Mouse (Mus musculus): ENCODE data around the gene Dock2.
"Not testable (repeated sequence)": the region's sequence is repeated elsewhere in the genome, so short reads cannot be mapped to it uniquely, and the experiment has no call there.

Dock2 gene

GRCm38 (mm10) chr11:34290708-34291107, 493.0 kb downstream of the Dock2 start:
- DNase-seq (ENCODE audit: low read depth), result no peak

DNA sequence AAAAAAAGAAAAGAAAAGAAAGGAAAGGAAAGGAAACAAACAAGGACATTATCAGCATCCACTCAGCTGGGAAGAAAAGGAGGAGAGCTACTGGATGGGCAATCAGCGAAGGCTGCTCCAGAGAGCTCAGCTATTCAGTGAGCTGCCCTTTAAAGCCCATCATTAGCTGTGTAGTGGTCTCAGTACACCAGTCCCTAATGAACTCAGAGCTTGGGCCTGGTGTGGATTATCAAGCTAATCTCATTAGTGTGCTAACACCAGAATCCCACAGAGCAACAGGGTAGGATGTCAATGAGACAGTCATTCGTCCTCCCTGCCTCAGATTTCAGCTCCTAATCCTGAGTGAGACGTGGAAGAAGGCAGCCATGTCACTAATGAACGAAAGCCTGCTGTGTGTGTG, 493.4 kb downstream of the Dock2 start:
- DNase-seq (ENCODE audit: low read depth), result no peak

GRCm38 (mm10) chr11:34284124-34284808, 499.4 kb downstream of the Dock2 start:
- no peak for DNase-seq (ENCODE audit: low read depth)

DNA sequence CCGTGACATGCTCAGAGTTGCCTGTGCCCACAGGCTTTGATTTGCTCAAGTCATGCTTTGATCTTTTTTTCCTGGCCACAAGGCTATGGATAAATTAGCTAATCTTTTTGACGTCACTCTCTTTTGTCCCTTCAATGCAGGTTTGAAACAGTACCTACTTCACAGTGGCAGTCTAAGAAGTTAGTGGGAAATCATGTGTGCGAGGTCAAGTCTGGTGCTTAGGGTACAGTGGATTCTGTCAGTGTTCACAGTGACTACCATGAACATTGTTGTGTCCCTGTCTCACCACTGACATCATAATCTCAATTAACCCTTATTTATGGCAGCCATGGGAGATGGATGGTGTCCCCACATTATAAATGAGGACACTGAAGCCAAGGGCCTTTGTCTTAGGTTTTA, 506.6 kb downstream of the Dock2 start:
- DNase-seq (ENCODE audit: low read depth), result no peak

DNA sequence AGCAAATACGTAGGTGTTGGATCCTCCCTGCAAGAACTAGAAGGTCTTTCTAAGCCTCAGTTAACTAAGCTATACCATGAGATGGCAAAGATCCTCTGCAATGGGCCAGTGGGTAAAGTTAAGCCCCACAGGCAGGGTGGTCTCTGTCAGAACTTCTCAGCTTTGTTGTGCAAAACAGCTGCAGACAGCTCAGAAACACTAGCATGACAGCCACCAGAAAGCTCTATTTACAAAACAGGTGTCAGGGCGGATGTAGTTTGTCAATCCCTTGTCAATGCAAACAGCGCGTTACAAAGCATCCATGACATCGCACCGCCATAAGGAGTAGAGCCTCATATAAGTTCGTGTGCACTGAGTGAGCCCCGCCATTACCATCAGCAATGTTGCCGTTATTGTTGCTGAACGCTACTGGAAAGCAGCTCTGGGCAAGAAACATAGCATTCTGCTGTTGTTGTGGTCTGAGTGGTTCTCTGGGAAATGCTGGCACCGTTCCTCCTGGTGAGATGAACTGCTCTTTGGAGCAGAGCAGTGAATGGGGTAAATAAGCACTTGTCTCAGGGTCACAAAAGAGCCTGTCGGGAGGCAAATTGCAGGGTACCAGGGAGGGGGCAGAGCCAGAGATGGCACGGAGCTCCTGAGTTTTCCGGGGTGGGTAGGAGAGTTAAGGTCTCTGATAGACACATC, 507.2 kb downstream of the Dock2 start:
- no peak for DNase-seq (ENCODE audit: low read depth)

- DNase-seq (ENCODE audit: low read depth), result peak; percentile 27
These were observed 507.8 kb downstream of the Dock2 start for GRCm38 (mm10) chr11:34275941-34276340.

DNA sequence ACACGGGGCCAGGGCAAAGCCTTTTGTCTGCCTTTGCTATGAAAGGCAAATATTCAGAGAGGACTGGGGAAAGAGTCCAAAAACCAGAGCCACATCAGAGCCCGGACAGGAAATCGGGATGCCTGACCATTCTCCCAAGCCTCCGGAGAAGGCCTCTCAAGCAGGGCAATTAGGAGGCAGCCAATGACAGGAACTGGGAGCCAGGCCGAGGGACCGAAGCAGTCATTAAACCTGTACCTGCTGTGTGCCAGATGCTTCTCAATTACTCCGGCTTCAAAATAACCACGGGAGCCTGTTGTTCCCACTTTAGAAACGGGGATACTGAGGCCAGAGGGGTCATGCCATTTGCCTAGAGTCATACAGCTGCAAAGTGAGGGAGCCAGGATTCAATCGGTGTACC, 511.7 kb downstream of the Dock2 start:
- no peak for DNase-seq (ENCODE audit: low read depth)

DNA sequence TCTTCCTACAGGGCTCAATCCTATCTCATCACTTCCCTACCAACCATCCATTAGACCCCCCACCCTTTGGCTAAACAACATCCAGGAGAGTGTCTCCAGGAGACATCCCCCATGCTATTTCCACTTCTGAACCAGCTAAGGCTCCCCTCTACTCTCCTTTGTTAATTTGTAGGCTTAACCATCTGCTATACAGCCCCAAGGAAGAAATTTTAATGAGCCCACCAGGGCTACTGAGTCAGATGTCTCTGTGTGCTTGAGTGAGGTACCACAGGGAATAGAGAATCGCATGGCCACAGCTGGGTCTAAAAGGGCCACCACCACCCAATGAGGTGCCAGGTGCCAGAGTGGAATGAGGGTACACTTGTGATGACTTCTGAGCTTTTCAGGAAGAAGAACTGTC, 519.6 kb downstream of the Dock2 start:
- DNase-seq (ENCODE audit: low read depth), result no peak

DNA sequence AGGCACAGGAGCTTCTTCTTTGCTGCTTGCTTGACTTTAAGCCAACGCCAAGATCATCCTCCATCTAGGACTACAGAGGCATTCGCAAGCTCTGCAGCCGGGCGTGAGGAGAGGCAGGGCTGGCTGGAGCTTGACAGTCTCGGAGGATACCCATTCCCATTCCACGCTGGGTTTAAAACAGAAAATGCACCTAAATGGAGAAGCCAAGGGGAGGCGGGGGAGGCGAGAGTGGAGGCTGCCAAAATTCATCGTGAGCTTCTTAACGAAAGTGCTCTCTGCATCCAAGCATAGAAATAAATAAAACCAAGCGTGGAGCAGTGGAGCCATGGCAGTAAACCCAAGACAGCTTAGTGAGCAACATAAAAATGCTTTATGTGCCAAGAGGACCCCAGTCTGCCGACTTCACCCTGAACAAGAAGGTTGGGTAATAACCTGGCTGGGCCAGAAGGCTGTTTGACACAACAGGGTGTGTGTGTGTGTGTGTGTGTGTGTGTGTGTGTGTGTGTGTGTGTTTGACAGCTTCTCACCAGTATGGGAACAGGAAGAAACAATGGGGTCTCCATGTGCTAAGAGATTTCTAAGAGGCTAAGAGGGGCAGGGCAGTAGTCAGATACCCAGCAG, 524.7 kb downstream of the Dock2 start:
- no peak for DNase-seq (ENCODE audit: low read depth)

DNA sequence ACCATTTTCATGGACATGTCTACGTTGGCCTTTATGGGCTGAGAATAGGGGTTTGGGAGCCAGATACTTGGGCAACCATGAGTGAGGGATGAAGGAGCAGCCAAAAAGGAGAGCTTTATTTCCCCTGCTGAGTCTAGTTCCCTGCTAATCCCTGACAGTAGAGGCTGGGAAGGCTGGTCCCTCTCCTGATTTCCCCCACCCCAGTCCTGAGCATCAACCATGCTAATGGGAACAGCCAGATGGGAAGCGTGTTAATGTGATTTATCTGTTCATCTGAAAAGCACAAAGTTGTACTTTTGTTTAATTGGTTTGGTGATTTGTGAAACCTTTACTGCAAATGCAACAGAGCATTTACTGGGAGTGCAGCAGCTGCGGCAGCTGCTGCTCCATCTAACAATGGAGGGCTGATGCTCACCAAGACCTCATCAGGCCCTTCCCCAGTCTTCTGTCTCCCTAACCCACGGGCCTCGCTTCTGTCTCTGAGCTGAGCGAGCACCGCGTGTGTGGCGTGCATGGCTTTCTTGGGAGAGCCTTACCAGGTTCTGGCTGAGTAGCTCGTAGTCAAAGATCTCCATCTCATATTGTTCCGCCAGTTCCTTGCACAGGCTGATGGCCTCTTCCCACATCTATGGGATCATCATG, 526.0 kb downstream of the Dock2 start:
- DNase-seq (ENCODE audit: low read depth), result no peak

- DNase-seq (ENCODE audit: low read depth), result no peak
These were observed 540.7 kb downstream of the Dock2 start for GRCm38 (mm10) chr11:34242979-34243378.

- no peak for DNase-seq (ENCODE audit: low read depth)
These were observed 543.4 kb downstream of the Dock2 start for GRCm38 (mm10) chr11:34240252-34240651.

DNA sequence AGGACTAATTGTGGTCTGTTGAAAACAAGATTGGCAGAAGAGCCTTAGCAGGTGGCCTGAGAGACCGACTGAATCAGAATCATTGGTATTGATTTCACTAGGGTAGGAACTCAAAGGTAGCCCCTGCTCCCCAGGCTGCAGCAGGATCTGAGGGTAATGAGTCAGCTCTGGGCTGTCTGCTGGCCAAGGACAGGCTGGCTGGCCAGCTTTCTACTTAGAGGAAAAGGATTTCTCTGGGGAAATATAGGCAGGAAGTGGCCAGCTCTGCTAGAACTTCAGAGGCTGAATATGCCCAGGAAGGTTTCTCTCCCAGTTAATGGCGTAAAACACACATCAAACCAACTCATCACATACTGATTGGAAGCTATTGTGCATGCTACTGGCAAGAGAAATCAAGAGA, 544.0 kb downstream of the Dock2 start:
- no peak for DNase-seq (ENCODE audit: low read depth)

GRCm38 (mm10) chr11:34236885-34237284, 546.8 kb downstream of the Dock2 start:
- no peak for DNase-seq (ENCODE audit: low read depth)

GRCm38 (mm10) chr11:34236091-34236759, 547.5 kb downstream of the Dock2 start:
- peak; percentile 69 for DNase-seq (ENCODE audit: low read depth)

GRCm38 (mm10) chr11:34228758-34229364, 554.8 kb downstream of the Dock2 start:
- peak; percentile 68 for DNase-seq (ENCODE audit: low read depth)

GRCm38 (mm10) chr11:34227180-34227579, 556.5 kb downstream of the Dock2 start:
- DNase-seq (ENCODE audit: low read depth), result peak; percentile 45

DNA sequence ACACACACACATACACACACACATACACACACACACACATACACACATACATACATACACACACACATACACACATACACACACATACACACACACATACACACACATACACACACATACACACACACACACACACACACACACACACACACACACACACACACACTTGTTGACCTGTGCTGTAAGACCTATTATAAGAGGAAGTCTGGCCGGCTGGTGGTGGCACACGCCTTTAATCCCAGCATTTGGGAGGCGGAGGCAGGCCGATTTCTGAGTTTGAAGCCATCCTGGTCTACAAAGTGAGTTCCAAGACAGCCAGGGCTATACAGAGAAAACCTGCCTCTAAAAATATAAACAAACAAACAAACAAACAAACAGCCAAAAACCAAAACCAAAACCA, 563.1 kb downstream of the Dock2 start:
- DNase-seq (ENCODE audit: low read depth), result not testable (repeated sequence)

DNA sequence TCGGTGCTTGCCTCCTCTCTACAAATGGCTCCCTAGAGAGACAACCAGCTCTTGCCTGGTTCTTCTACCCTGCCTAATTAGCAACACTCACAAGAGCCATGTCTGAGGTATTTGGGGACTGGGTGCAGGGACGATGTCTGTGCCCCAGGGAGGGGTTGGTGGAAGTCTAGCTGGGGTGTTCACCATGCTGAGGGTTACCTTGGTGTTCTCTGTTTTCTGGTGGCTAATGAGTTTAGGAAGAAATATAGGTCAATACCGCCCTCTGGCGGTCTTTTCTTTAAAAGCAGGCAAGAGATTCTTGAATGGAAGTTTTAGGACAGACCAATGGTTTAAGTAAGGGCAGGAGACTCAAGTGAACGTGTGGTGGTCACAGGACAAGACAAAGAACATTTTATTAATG, 570.8 kb downstream of the Dock2 start:
- DNase-seq (ENCODE audit: low read depth), result peak; percentile 83

DNA sequence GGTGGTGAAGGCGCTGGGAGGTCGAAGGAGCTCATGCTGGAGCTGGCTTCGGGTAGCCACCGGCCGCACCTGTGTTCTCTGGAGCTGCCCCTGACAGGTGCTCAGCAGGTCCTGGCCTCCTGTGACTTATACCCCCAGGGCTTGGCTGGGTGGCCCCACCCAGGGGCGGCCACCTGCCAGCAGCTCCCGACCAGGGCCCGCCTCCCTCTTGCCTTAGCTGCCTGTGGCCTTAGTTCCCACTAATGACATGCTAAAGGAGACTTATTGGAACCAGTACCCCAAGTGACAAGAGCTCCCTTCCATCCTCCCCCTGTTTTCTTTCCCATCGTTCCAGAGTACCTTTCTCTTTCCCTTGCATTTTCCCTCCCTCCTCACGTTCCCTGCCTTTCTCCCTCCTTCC, 575.7 kb downstream of the Dock2 start, which contains the start of gene Foxi1:
TSS of gene Foxi1 (minus strand) at position 101 of the 400 bp plus-strand sequence.
- no peak for DNase-seq (ENCODE audit: low read depth)

GRCm38 (mm10) chr11:34202769-34203168, 580.9 kb downstream of the Dock2 start:
- no peak for DNase-seq (ENCODE audit: low read depth)

DNA sequence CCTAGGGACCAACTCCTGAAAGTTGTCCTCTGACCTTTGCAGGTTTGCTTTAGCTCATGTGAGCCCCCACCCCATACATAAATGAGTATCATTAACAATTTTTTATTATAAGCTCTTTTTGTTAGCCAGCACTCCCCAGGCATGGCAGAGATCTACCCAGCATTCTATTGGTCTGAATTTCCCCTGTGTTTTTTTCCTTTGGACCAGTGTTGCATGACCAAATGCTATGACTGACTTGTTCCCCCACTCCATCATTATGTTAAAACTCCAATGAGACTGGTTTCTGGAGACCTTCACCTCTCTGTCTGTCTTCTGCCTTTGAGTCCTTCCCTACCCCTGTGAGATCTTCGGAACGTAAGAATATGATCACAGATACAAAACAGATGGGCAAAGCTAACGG, 588.5 kb downstream of the Dock2 start:
- no peak for DNase-seq (ENCODE audit: low read depth)
